Mouse (Mus musculus) brain, embryonic 14.5 days (tissue): Measurements from ENCODE around the gene Ttc3. TPM values are rescaled to one million over a fixed set of nuclear protein-coding genes. Genes with fewer than 3 reads are reported as not detected.
"Not testable (repeated sequence)": the region's sequence is repeated elsewhere in the genome, so short reads cannot be mapped to it uniquely, and the experiment has no call there.

Source experiments
- DNase-seq: peaks from one replicate; pipeline ENCODE4 v3.0.0-alpha.2; 2011; ENCODE audit warnings: low read depth
- CTCF ChIP-seq: fragments of 200-500 bp; IDR thresholded peaks from 2 replicates; pipeline ENCODE4 v1.5.1; 2012; ENCODE audit warnings: inconsistent platforms, mild to moderate bottlenecking, moderate library complexity, borderline replicate concordance; ENCODE audit not compliant: insufficient read depth, insufficient read length; ENCODE audit errors: extremely low read depth
- POLR2A ChIP-seq: fragments of 200-500 bp; IDR thresholded peaks from 2 replicates; pipeline ENCODE4 v1.6.1; 2012; ENCODE audit warnings: mild to moderate bottlenecking, inconsistent platforms, borderline replicate concordance; ENCODE audit not compliant: poor library complexity, insufficient read depth, insufficient read length, severe bottlenecking; ENCODE audit errors: extremely low read depth
- polyA plus RNA-seq: library from polyadenylated mRNA; depleted of rRNA; stranded (reverse); fragments of >200 nt; gene quantifications from 2 replicates; pipeline ENCODE4 v1.2.3, GENCODE M21; 2012; rRNA removed

The Ttc3 gene
- polyA plus RNA-seq: 290 and 425 TPM in 2 replicates

GRCm38 (mm10) chr16:94370173-94370914 lies at the start of gene Ttc3:
TSS of gene Ttc3 (plus strand) at chr16:94370618.
- TF ChIP-seq POLR2A (peak; percentile 98), CTCF (no peak)
- DNase-seq: peak; percentile 99

- no peak for DNase-seq
- no peak for TF ChIP-seq POLR2A
Measured at GRCm38 (mm10) chr16:94323681-94324080, 46.7 kb upstream of the Ttc3 start.

- TF ChIP-seq POLR2A: no peak
- TF ChIP-seq CTCF: no peak
- DNase-seq: no peak
Measured at GRCm38 (mm10) chr16:94326008-94326407, 44.4 kb upstream of the Ttc3 start.

GRCm38 (mm10) chr16:94327781-94328711 lies 42.4 kb upstream of the Ttc3 start, which contains the start of gene Ripply3:
TSS of gene Ripply3 (plus strand) at chr16:94328420.
- DNase-seq: peak; percentile 12

GRCm38 (mm10) chr16:94328881-94329867 lies 41.2 kb upstream of the Ttc3 start:
- DNase-seq: peak; percentile 61
- no peak for TF ChIP-seq CTCF
- TF ChIP-seq POLR2A: no peak

More at GRCm38 (mm10) chr16:94327781-94328711, 42.4 kb upstream of the Ttc3 start, which contains the start of gene Ripply3:
- TF ChIP-seq CTCF (no peak), POLR2A (no peak)

GRCm38 (mm10) chr16:94330429-94330828 lies 40.0 kb upstream of the Ttc3 start:
- DNase-seq: peak; percentile 85

GRCm38 (mm10) chr16:94331233-94331885 lies 39.1 kb upstream of the Ttc3 start:
- TF ChIP-seq CTCF (no peak), POLR2A (no peak)
- DNase-seq: no peak

More at GRCm38 (mm10) chr16:94330429-94330828, 40.0 kb upstream of the Ttc3 start:
- TF ChIP-seq CTCF: no peak
- TF ChIP-seq POLR2A: no peak

GRCm38 (mm10) chr16:94331886-94332252 lies 38.5 kb upstream of the Ttc3 start:
- TF ChIP-seq POLR2A: no peak
- TF ChIP-seq CTCF: peak; percentile 64
- peak; percentile 26 for DNase-seq

GRCm38 (mm10) chr16:94335656-94336055 lies 34.8 kb upstream of the Ttc3 start:
- no peak for DNase-seq

GRCm38 (mm10) chr16:94339164-94340160 lies 31.0 kb upstream of the Ttc3 start:
- not testable (repeated sequence) for DNase-seq

More at GRCm38 (mm10) chr16:94335656-94336055, 34.8 kb upstream of the Ttc3 start:
- TF ChIP-seq CTCF (no peak), POLR2A (no peak)

GRCm38 (mm10) chr16:94345733-94346132 lies 24.7 kb upstream of the Ttc3 start:
- TF ChIP-seq POLR2A: no peak
- no peak for TF ChIP-seq CTCF
- DNase-seq: no peak
